Mouse (Mus musculus): ENCODE data around the gene Arhgap35.

- TF ChIP-seq POLR2A (IDR thresholded peaks at IDR 0.05; ENCODE audit: borderline replicate concordance, extremely low read depth, insufficient read depth, insufficient read length, poor library complexity, severe bottlenecking) = no peak
- peak; percentile 81 for TF ChIP-seq CTCF (IDR thresholded peaks at IDR 0.05; ENCODE audit: borderline replicate concordance, extremely low read depth, insufficient read depth, insufficient read length)
These were observed 15.0 kb upstream of the Arhgap35 start for GRCm38 (mm10) chr7:16629598-16630296.

All from brain, embryonic 14.5 days (tissue).